Mouse (Mus musculus): ENCODE results near the gene Atg4b.

DNA sequence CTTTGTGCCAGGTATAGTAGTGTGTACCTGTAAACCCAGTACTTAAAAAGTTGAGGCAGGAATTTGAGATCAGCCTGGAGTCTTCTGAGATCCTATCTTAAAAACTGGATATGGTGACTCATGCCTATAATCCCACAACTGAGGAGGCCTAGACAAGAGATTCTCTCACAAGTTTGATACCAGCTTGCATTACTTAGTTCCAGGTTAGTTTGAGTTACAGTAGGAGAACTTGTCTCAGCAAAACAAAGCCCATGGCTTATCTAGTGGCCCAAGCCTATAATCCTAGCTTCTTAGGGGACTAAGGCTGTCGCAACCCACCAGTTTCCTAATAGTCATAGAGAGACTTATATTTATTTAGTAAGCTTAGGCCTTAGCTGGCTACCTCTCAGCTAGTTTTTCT is 8.8 kb downstream of the Atg4b start:
- TF ChIP-seq CTCF (IDR thresholded peaks at IDR 0.05; ENCODE audit: low read depth) (no peak), EP300 (IDR thresholded peaks at IDR 0.05; ENCODE audit: low read depth) (no peak)
